Mouse (Mus musculus) heart, adult 10 weeks (tissue): ENCODE results near the gene Snrpa. TPM values are rescaled to one million over a fixed set of nuclear protein-coding genes. Genes with fewer than 3 reads are reported as not detected.

Experiments used
- polyA plus RNA-seq: library from polyadenylated mRNA; stranded (reverse); fragments of 350-450 nt; fragmentation: Illumina TruSeq; extraction: RNeasy Lipid Tissue Mini Kit (QIAGEN cat#74804); gene quantifications from one replicate; pipeline ENCODE4 v1.2.3, GENCODE M21; 2014; ENCODE audit warnings: low read depth, low replicate concordance

Snrpa gene
- polyA plus RNA-seq: 36.3 TPM

GRCm38 (mm10) chr7:27195681-27196611 is at the start of gene Snrpa, which contains the start of gene BC024978:
TSS of gene Snrpa (minus strand) at chr7:27196271.
TSS of gene BC024978 (plus strand) at chr7:27195781.

GRCm38 (mm10) chr7:27232781-27233281 is 36.8 kb upstream of the Snrpa start, which contains the start of gene Coq8b:
TSS of gene Coq8b (plus strand) at chr7:27233023.

GRCm38 (mm10) chr7:27228281-27228821 is 32.3 kb upstream of the Snrpa start, which contains the start of gene Itpkc:
TSS of gene Itpkc (minus strand) at chr7:27228661.

GRCm38 (mm10) chr7:27180837-27181695 is 15.0 kb downstream of the Snrpa start, which contains the start of the genes Gm21983 and Mia:
TSS of gene Gm21983 (minus strand) at chr7:27181086.
TSS of gene Mia (minus strand) at chr7:27181157.

GRCm38 (mm10) chr7:27178324-27179216 is 17.5 kb downstream of the Snrpa start, which contains the start of gene Rab4b:
TSS of gene Rab4b (minus strand) at chr7:27178896.

GRCm38 (mm10) chr7:27166614-27167474 is 29.2 kb downstream of the Snrpa start, which contains the start of gene Egln2:
TSS of gene Egln2 (minus strand) at chr7:27166802.

GRCm38 (mm10) chr7:27153205-27153764 is 42.8 kb downstream of the Snrpa start, which contains the start of gene Cyp2t4:
TSS of gene Cyp2t4 (plus strand) at chr7:27153714.

Other genes with a start within 250 kb of the Snrpa start
- 0.63 TPM for gene Cyp2a12, start 167.2 kb downstream of the Snrpa start, polyA plus RNA-seq
- 1.7 TPM for gene Cyp2f2, start 76.4 kb downstream of the Snrpa start, polyA plus RNA-seq
- gene Cyp2t4, start 42.6 kb downstream of the Snrpa start, polyA plus RNA-seq: not detected
- 44.6 TPM for gene Egln2, start 29.5 kb downstream of the Snrpa start, polyA plus RNA-seq
- 17.7 TPM for gene Rab4b, start 17.4 kb downstream of the Snrpa start, polyA plus RNA-seq
- not detected for gene Gm21983, start 15.2 kb downstream of the Snrpa start, polyA plus RNA-seq
- gene Mia, start 15.1 kb downstream of the Snrpa start, polyA plus RNA-seq: not detected
- gene BC024978, start 490 bp downstream of the Snrpa start, polyA plus RNA-seq: 9.3 TPM
- gene Itpkc, start 32.4 kb upstream of the Snrpa start, polyA plus RNA-seq: 4.3 TPM
- gene Coq8b, start 36.8 kb upstream of the Snrpa start, polyA plus RNA-seq: 8.5 TPM
- gene Numbl, start 62.2 kb upstream of the Snrpa start, polyA plus RNA-seq: 5.8 TPM
- 237 TPM for gene Ltbp4, start 141.4 kb upstream of the Snrpa start, polyA plus RNA-seq
- 9.0 TPM for gene Shkbp1, start 159.7 kb upstream of the Snrpa start, polyA plus RNA-seq
- gene Gm20479, start 161.1 kb upstream of the Snrpa start, polyA plus RNA-seq: not detected